Mouse (Mus musculus): ENCODE results near the gene Serpinb1a.
"Not testable (repeated sequence)": the region's sequence is repeated elsewhere in the genome, so short reads cannot be mapped to it uniquely, and the experiment has no call there.

Gene Serpinb1a

GRCm38 (mm10) chr13:32850668-32851404 lies at the start of gene Serpinb1a:
Gene Serpinb1a (minus strand): TSS chr13:32851185.
- DNase-seq, result peak in 1 of 2 experiments; percentile 4

GRCm38 (mm10) chr13:32900639-32901038 lies 49.7 kb upstream of the Serpinb1a start:
- peak; percentile 75 to 77 for DNase-seq

- not testable (repeated sequence) for DNase-seq
These were observed 48.1 kb upstream of the Serpinb1a start for GRCm38 (mm10) chr13:32899114-32899513.

- no peak for DNase-seq
These were observed 47.1 kb upstream of the Serpinb1a start, which contains the start of gene Serpinb1c for GRCm38 (mm10) chr13:32898111-32898510. Gene Serpinb1c (minus strand): TSS chr13:32898211.

- peak; percentile 53 to 59 for DNase-seq
These were observed 45.9 kb upstream of the Serpinb1a start for GRCm38 (mm10) chr13:32896931-32897330.

- no peak for DNase-seq
These were observed 33.8 kb upstream of the Serpinb1a start for GRCm38 (mm10) chr13:32884755-32885154.

GRCm38 (mm10) chr13:32873862-32874261 lies 22.9 kb upstream of the Serpinb1a start:
- no peak for DNase-seq

- no peak for DNase-seq
These were observed 17.9 kb upstream of the Serpinb1a start for GRCm38 (mm10) chr13:32868843-32869242.

GRCm38 (mm10) chr13:32868233-32868632 lies 17.2 kb upstream of the Serpinb1a start:
- DNase-seq, result not testable (repeated sequence)

- DNase-seq, result no peak
These were observed 16.0 kb upstream of the Serpinb1a start for GRCm38 (mm10) chr13:32867030-32867429.

GRCm38 (mm10) chr13:32866484-32866883 lies 15.5 kb upstream of the Serpinb1a start:
- DNase-seq, result peak; percentile 83 to 84

- peak; percentile 13 to 20 for DNase-seq
These were observed 14.6 kb upstream of the Serpinb1a start for GRCm38 (mm10) chr13:32865591-32865990.

- not testable (repeated sequence) for DNase-seq
These were observed 13.5 kb upstream of the Serpinb1a start for GRCm38 (mm10) chr13:32864529-32864928.

GRCm38 (mm10) chr13:32863456-32863855 lies 12.5 kb upstream of the Serpinb1a start:
- peak in 1 of 2 experiments; percentile 4 for DNase-seq

- no peak for DNase-seq
These were observed 9.8 kb upstream of the Serpinb1a start for GRCm38 (mm10) chr13:32860821-32861220.

- peak in 1 of 2 experiments; percentile 4 for DNase-seq
These were observed 2.1 kb upstream of the Serpinb1a start for GRCm38 (mm10) chr13:32853073-32853472.

GRCm38 (mm10) chr13:32852539-32852938 lies 1.6 kb upstream of the Serpinb1a start:
- no peak for DNase-seq

- peak; percentile 62 for DNase-seq
These were observed 982 bp upstream of the Serpinb1a start for GRCm38 (mm10) chr13:32851967-32852366.

- DNase-seq, result peak in 1 of 2 experiments; percentile 11
These were observed 829 bp downstream of the Serpinb1a start for GRCm38 (mm10) chr13:32850156-32850555.

GRCm38 (mm10) chr13:32849531-32850123 lies 1.4 kb downstream of the Serpinb1a start:
- DNase-seq, result no peak

- DNase-seq, result no peak
These were observed 1.9 kb downstream of the Serpinb1a start for GRCm38 (mm10) chr13:32849092-32849491.

GRCm38 (mm10) chr13:32846221-32846620 lies 4.8 kb downstream of the Serpinb1a start:
- DNase-seq, result no peak

- peak in 1 of 2 experiments; percentile 4 for DNase-seq
These were observed 9.6 kb downstream of the Serpinb1a start for GRCm38 (mm10) chr13:32841349-32841748.

- DNase-seq, result no peak
These were observed 11.7 kb downstream of the Serpinb1a start for GRCm38 (mm10) chr13:32839314-32839713.

All from cerebellum, postnatal 10 days (tissue).